ENCODE assay signal across 16 mouse cellular contexts in genomic region chr1:181381410-181382010, GRCm38 (mm10). TPM values are rescaled to one million over a fixed set of nuclear protein-coding genes. Genes with fewer than 3 reads are reported as not detected.
A peak's percentile ranks its signal among the peaks of the same experiment; 100 is the strongest.
DNase-seq lines count a peak whose midpoint lies in the region; ATAC-seq and TF ChIP-seq lines count a peak whose summit lies in the region.
"Had no signal": no experiment of that assay in that cellular context is flagged by ENCODE, and none has a peak within 500 bp of the region (broad histone marks: within the 10 kb centered on the region; RNA-seq: fewer than 3 reads in every experiment).

No protein-coding gene starts in this region.

- intact Hi-C loops in left cerebral cortex, postnatal 14 days (cut with DNase I): loop anchor here (5.0 kb wide), 1 partner anchor 156 kb away; no protein-coding TSS in a partner anchor
- intact Hi-C loops in heart, postnatal 10 days (cut with DNase I): loop anchor here (5.0 kb wide), 1 partner anchor 109 kb away; no protein-coding TSS in a partner anchor

- 44% methylated on average over 12 of the region's 12 CpGs for WGBS in forebrain, embryonic 15.5 days
- 77% methylated on average over 12 of the region's 12 CpGs for WGBS in forebrain, embryonic 12.5 days

- peak overlapping the region; percentile 72 for H3K27ac ChIP-seq in forebrain, embryonic 15.5 days (replicated peaks)
- H3K27ac ChIP-seq in forebrain, embryonic 12.5 days: no peak overlapping the region
- H3K27ac ChIP-seq: heart, embryonic 13.5 days; hindbrain, embryonic 15.5 days had no signal

- no peak overlapping the region for H3K9ac ChIP-seq in forebrain, embryonic 15.5 days (replicated peaks)
- H3K9ac ChIP-seq in forebrain, embryonic 12.5 days: no peak overlapping the region
- H3K9ac ChIP-seq: heart, embryonic 13.5 days; hindbrain, embryonic 15.5 days had no signal

- no peak for TF ChIP-seq CTCF in brain, embryonic 14.5 days (IDR thresholded peaks at IDR 0.05; ENCODE audit: borderline replicate concordance, extremely low read depth, insufficient read depth, insufficient read length)

- peak; percentile 72 for ATAC-seq in forebrain, embryonic 15.5 days (replicated peaks)
- no peak for ATAC-seq in forebrain, embryonic 12.5 days (ENCODE audit: low FRiP score)
- ATAC-seq in megakaryocyte-erythroid progenitor cell, adult 5-6 weeks (replicated peaks; ENCODE audit: low FRiP score, low TSS enrichment, poor library complexity, severe bottlenecking): no peak

- H3K9me3 ChIP-seq in forebrain, embryonic 15.5 days: no peaks in the 10 kb centered on the region
- no peaks in the 10 kb centered on the region for H3K9me3 ChIP-seq in forebrain, embryonic 12.5 days
- H3K9me3 ChIP-seq: heart, embryonic 13.5 days; hindbrain, embryonic 15.5 days had no signal

- no peak overlapping the region for H3K4me3 ChIP-seq in forebrain, embryonic 15.5 days
- H3K4me3 ChIP-seq in forebrain, embryonic 12.5 days (replicated peaks): no peak overlapping the region
- H3K4me3 ChIP-seq: heart, embryonic 13.5 days; hindbrain, embryonic 15.5 days had no signal

- no peak for TF ChIP-seq POLR2A in brain, embryonic 14.5 days (IDR thresholded peaks at IDR 0.05; ENCODE audit: borderline replicate concordance, extremely low read depth, insufficient read depth, insufficient read length, poor library complexity, severe bottlenecking)

- peak; percentile 73 for DNase-seq in brain, embryonic 14.5 days (ENCODE audit: low read depth)
- peak; percentile 70 to 86 for DNase-seq in frontal cortex, postnatal 36 days (ENCODE audit: low spot score in 2 of 2)
- DNase-seq in left cerebral cortex, postnatal 14 days (ENCODE audit: low spot score in 2 of 2): peak; percentile 67 to 84
- no peak for DNase-seq in ovary, postnatal 36 days (ENCODE audit: low spot score)
- DNase-seq in heart, postnatal 10 days: no peak
- DNase-seq: adrenal gland, postnatal 36 days; B cell, adult 2 months; cerebellum, adult 11-12 months; kidney, adult 2 months had no signal

- H3K27me3 ChIP-seq in forebrain, embryonic 15.5 days: no peaks in the 10 kb centered on the region
- no peaks in the 10 kb centered on the region for H3K27me3 ChIP-seq in forebrain, embryonic 12.5 days
- H3K27me3 ChIP-seq: hindbrain, embryonic 15.5 days had no signal

- no peak overlapping the region for H3K4me2 ChIP-seq in forebrain, embryonic 15.5 days (replicated peaks)
- H3K4me2 ChIP-seq in forebrain, embryonic 12.5 days: no peak overlapping the region
- H3K4me2 ChIP-seq: heart, embryonic 13.5 days; hindbrain, embryonic 15.5 days had no signal

- peaks cover 16% of the 10 kb centered on the region for H3K4me1 ChIP-seq in forebrain, embryonic 15.5 days
- H3K4me1 ChIP-seq in forebrain, embryonic 12.5 days: peaks cover 11% of the 10 kb centered on the region

- H3K36me3 ChIP-seq in forebrain, embryonic 15.5 days: no peaks in the 10 kb centered on the region
- H3K36me3 ChIP-seq in forebrain, embryonic 12.5 days (replicated peaks): no peaks in the 10 kb centered on the region
- H3K36me3 ChIP-seq: heart, embryonic 13.5 days; hindbrain, embryonic 15.5 days had no signal

RNA-seq across cellular contexts. Expression of gene Cnih3, which starts 29.1 kb away (rescaled TPM):
- polyA plus RNA-seq in forebrain, embryonic 15.5 days (2015; fragmentation: Nextera tagmentation; extraction: Ambion mirVana): 39.4 and 42.7 TPM in 2 replicates
- polyA plus RNA-seq in forebrain, embryonic 12.5 days (2016; fragmentation: Nextera tagmentation; extraction: Ambion mirVana): 4.1 and 4.3 TPM in 2 replicates
- polyA plus RNA-seq in brain, embryonic 14.5 days (2012; rRNA removed): 6.7 and 10.5 TPM in 2 replicates
- 10 to 100 TPM; 72.5 to 76.0 TPM for total RNA-seq in left cerebral cortex, postnatal 14 days (2021)
- total RNA-seq in megakaryocyte-erythroid progenitor cell, adult 5-6 weeks (2014; fragmentation: Nextera tagmentation): not detected in 2 replicates
- total RNA-seq in megakaryocyte-erythroid progenitor cell, adult 5-6 weeks (2017): not detected in 2 replicates
- total RNA-seq in heart, postnatal 10 days (2021): not detected
- total RNA-seq: adrenal gland, postnatal 36 days had no signal
- polyA plus RNA-seq: kidney, adult 2 months; limb, embryonic 11.5 days; liver, embryonic 16.5 days had no signal

Comparison
In these comparisons a context has a peak if more than half of its experiments do, and no peak if none do; other contexts are left out.
1. DNase-seq: peak in brain, embryonic 14.5 days (single experiment), frontal cortex, postnatal 36 days (2 of 2) and left cerebral cortex, postnatal 14 days (2 of 2); none in ovary, postnatal 36 days (single experiment) and heart, postnatal 10 days (0 of 2).
2. RNA of gene Cnih3, which starts 29.1 kb away (total RNA-seq): 72.5 to 76.0 TPM in left cerebral cortex, postnatal 14 days; not detected in heart, postnatal 10 days and not detected in megakaryocyte-erythroid progenitor cell, adult 5-6 weeks; every median in the first group is over 10 times any median in the second.